Mouse (Mus musculus): ENCODE measurements around the gene Zfp945.

DNA sequence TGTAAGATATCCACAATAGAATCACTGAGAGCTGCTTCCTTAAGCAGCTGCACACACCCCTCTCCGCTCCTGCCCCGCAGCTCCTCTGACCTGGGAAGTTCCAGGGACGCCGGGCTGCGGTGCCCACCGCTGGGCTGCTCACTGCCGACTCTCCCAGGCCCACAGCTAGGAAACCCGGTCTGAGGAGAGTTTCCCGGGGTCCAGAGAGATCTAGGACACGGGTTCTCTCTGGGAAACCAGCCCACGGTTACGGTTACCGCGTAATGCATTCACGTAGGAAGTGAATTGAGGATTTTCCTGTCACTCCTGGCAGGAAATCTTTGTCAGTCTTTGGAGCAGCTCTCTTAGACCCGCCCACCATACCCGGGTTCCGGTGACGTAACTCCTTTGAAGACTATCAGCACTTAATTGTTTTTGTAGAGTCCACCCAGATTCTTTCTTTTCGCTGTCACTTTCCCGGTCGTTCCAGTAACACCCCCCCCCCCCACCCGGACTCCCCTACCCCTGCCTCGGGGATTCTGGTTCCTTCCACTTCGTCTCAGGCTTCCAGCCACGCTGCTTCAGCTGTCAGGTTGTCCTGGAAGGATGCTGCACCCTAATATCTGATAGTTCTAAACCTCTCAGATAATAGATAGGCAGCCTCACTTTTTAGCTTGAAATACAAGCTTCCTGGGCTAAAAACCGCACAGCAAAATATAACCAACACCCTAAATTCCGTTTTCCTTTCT, 49.3 kb downstream of the Zfp945 start:
- peak; percentile 20; the same call in 1 of the 2 replicates for TF ChIP-seq POLR2A (IDR thresholded peaks at IDR 0.05; ENCODE audit: borderline replicate concordance, insufficient read depth, low read length)
- no peak for TF ChIP-seq CTCF (IDR thresholded peaks at IDR 0.05; ENCODE audit: borderline replicate concordance, insufficient read depth, low read depth, low read length)

Data from cerebellum, adult 2 months (tissue).